Mouse (Mus musculus) liver, embryonic 14.5 days (tissue): Measurements from ENCODE around the gene Aspn.

Experiments
- CTCF ChIP-seq: IDR thresholded peaks from 2 replicates; pipeline ENCODE4 v1.5.1; 2016; ENCODE audit warnings: antibody characterized with exemption, low read depth, control low read depth
- EP300 ChIP-seq: IDR thresholded peaks from 2 replicates; pipeline ENCODE4 v1.6.1; 2016; ENCODE audit warnings: antibody characterized with exemption, low read depth

DNA sequence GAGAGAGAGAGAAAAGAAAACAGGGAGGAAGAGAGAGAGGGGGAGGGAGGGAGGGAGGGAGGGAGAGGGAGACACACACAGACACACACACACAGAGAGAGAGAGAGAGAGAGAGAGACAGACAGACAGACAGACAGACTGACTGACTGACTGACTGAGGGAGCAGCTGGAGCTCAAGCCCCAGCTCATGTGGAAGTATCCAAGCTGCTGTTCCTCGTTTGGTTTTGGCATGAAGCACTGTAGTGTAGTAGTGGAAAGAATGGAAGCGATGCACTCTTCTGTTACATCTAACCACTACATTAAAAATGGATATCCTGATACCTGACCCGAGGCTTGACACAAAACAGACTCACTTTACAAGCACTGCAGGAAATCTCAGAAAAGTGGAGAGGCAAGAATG lies 1.4 kb downstream of the Aspn start:
- no peak for TF ChIP-seq CTCF
- TF ChIP-seq EP300: no peak
